Mouse (Mus musculus) megakaryocyte-erythroid progenitor cell, adult 5-6 weeks (primary cell): ENCODE data around the gene B4galnt4. TPM values are rescaled to one million over a fixed set of nuclear protein-coding genes. Genes with fewer than 3 reads are reported as not detected.
A peak's percentile ranks its signal among the peaks of the same experiment; 100 is the strongest.
"Not testable (repeated sequence)": the region's sequence is repeated elsewhere in the genome, so short reads cannot be mapped to it uniquely, and the experiment has no call there.

ENCODE experiments used
- ATAC-seq: replicated peaks from 2 replicates; pipeline ENCODE4 v1.8.0; 2016; ENCODE audit warnings: mild to moderate bottlenecking, inconsistent platforms; ENCODE audit not compliant: severe bottlenecking, poor library complexity, low FRiP score, low TSS enrichment
- total RNA-seq, 2 experiments: library from RNA; stranded (forward) in 1 of 2; stranded (reverse) in 1 of 2; fragments of 200-1000, 215-1000 nt in 1 of 2; fragments of >200 nt in 1 of 2; fragmentation: Nextera tagmentation in 1 of 2; gene quantifications; 2 replicates each; pipeline ENCODE4 v1.2.3; 2014 to 2017

B4galnt4 gene
- 0.20 and 0.70 TPM in 2 replicates for total RNA-seq (2014; fragmentation: Nextera tagmentation)
- total RNA-seq (2017), result not detected in 2 replicates

- peak; percentile 41; the same call in 1 of the 2 replicates for ATAC-seq
Measured at GRCm38 (mm10) chr7:141060426-141061242, at the start of gene B4galnt4. Gene B4galnt4 (plus strand): TSS chr7:141061104.

DNA sequence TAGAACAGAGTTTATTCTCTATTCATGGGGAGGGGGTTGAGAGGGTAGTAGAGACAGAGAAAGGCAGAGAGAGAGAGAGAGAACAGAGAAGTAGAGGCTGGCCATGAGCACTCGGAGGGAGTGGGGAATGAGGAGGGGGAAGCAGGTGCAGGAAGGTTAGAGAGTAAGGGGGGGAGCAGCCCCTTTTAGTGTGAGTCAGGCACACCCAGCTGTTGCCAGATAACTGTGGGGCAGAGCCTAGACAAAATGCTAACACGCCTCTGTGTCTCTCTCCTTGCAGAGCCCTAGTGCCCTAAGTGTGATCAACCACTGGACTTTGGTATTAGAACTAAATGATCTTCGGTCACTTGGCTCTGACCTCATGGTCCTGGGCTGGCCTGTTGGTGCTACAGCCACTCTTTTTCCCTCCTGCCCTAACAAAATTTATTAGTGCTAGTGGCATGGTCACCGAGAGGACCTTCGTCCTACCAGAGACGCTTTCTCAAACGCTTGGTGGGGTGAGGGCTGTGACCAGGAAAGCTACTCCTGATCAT is 49.6 kb upstream of the B4galnt4 start:
- no peak for ATAC-seq

GRCm38 (mm10) chr7:141016707-141017697 is 43.9 kb upstream of the B4galnt4 start:
- no peak for ATAC-seq

- not testable (repeated sequence) for ATAC-seq
Measured at GRCm38 (mm10) chr7:141017824-141018223, 43.1 kb upstream of the B4galnt4 start, which contains the start of gene Ifitm6. Gene Ifitm6 (minus strand): TSS chr7:141017924.

GRCm38 (mm10) chr7:141019028-141019427 is 41.9 kb upstream of the B4galnt4 start:
- ATAC-seq, result no peak

DNA sequence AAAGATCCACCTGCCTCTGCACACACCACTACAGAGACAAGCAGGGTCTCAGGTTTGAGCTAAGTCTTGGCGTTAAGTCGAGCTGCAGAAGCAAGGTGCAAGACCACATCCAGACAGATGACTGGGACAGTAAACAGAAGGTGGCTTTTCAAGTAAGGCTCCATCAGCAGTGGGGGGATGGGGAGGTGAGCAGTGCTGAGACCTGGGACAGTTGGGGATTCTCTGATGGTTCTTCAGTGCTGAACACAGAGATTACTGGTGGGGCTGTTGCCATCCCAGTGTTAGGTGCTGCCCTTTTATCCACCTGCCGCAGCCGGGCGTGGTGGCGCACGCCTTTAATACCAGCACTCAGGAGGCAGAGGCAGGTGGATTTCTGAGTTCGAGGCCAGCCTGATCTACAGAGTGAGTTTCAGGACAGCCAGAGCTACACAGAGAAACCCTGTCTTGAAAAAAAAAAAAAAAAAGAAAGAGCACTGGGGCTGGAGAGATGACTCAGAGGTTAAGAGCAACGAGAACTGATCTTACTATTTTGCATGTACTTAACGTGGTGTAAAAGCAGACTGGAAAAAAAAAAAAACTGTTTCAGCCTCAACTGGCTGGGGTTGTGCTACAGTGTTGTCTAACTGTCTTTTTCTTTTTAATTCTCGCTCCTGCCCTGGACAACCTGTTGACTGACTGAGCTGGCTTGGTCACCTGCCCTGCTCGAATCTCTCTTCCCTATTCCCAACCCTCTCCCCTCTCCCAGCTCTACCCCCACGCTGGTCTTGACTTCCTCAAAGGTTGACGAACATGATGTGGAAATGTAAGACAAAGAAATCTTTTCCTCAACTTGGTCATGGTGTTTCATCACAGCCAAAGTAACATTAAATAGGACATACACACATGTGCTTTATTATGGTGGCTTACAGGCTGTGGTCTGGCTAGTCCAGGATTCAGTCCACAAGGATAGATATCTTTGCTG is 39.1 kb upstream of the B4galnt4 start:
- ATAC-seq, result peak; percentile 50; the same call in 1 of the 2 replicates

DNA sequence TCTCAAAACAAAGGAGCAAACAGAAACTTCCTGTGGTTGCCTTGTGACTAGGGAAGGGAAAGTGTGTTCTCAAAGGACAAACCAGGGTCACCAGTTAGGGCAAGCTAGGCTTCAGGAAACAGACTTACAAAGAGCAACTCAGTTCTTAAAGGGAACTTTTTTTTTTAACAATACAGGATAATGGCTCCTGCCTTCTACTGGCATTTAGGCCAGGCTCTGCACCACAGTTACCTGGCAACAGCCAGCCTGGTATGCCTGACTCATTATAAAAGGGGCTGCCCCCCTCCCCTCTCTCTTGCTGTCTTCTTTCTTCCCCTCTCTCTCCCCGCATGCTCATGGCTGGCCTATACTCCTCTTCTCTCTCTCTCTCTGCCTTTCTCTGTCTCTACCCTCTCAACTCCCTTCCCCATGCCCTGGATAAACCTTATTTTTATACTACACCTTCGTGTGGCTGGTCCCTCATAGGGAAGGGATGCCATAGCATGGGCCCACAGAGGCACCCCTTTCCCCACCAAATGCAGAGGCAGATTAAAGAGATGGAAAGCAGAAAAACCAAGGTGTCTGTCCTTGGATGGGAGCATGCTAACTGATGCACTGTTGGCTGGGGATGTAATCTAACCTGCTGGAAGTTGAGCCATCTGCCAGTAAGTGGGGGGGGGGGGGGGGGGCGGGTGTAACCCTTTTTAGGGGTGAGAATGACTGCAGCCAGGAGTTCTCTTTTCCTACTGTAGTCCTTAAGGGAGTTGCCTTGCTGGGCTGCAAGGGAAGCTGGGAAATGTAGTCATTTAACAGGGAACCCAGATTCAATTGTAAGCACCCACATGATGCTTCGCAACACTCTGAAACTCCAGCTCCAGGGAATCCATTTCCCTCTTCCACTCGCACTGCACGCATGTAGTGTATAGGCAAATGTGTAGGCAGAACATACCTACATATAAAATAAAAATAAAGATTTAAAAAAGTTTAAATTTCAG is 35.8 kb upstream of the B4galnt4 start:
- no peak for ATAC-seq

GRCm38 (mm10) chr7:141026097-141026739 is 34.7 kb upstream of the B4galnt4 start:
- no peak for ATAC-seq

GRCm38 (mm10) chr7:141026740-141027098 is 34.2 kb upstream of the B4galnt4 start:
- ATAC-seq, result no peak

- no peak for ATAC-seq
Measured at GRCm38 (mm10) chr7:141028831-141029230, 32.1 kb upstream of the B4galnt4 start, which contains the start of gene Gm17387. Gene Gm17387 (plus strand): TSS chr7:141029131.

DNA sequence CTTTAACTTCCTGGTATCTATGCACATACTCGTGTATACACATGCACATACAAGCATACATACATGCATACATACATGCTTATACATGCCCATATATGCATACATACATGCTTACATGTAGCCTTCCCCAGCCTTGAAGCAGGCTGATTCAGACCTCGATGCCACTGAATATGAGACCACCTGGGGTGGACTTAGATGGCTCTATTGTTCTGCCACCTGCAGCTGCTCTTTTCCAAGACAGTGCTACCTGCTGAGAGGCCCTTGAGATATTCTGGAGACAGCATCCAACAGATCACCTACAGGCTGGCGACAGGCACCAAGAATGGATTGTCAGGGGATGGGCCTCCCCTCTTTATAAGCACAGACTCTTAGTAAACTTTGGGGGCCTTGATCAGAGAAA is 30.5 kb upstream of the B4galnt4 start:
- no peak for ATAC-seq

GRCm38 (mm10) chr7:141032458-141033167 is 28.3 kb upstream of the B4galnt4 start:
- peak; percentile 77 for ATAC-seq

DNA sequence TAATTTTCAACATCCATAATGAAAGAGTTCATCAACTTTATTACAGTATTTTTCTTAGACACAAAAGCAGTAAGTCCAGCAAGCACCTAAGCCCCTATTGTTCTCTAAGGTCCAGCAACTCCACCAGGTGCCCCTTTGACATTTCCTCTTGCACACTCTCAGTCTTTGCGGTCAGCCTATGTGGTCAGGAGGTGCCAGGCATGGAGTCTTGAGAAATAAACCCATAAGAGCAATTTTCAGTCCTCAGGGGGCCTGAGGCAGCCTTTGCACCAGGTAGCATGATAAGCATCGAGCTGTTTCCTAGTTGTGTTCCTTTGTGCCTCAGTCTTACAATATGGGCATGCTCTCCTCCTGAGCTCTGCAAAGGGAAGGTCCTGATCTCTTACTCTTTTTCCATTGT is 24.3 kb upstream of the B4galnt4 start:
- ATAC-seq, result not testable (repeated sequence)

- ATAC-seq, result no peak
Measured at GRCm38 (mm10) chr7:141038090-141039032, 22.5 kb upstream of the B4galnt4 start.

GRCm38 (mm10) chr7:141039386-141040107 is 21.4 kb upstream of the B4galnt4 start:
- ATAC-seq, result no peak
